Mouse (Mus musculus) hindbrain, embryonic 11.5 days (tissue): ENCODE data around the gene Ahnak. TPM values are rescaled to one million over a fixed set of nuclear protein-coding genes. Genes with fewer than 3 reads are reported as not detected.
"Not testable (repeated sequence)": the region's sequence is repeated elsewhere in the genome, so short reads cannot be mapped to it uniquely, and the experiment has no call there.

ENCODE experiments used
- ATAC-seq: fragments of 200-750 bp; cut with Nextera tagmentation; 2 replicates; pipeline ENCODE4 v1.8.0; 2017; ENCODE audit warnings: mild to moderate bottlenecking, moderate TSS enrichment, moderate library complexity; ENCODE audit not compliant: low FRiP score
- DNase-seq: peaks from one replicate; pipeline ENCODE4 v3.0.0-alpha.2; 2015; ENCODE audit warnings: low spot score
- H3K27ac ChIP-seq: fragments of 300-500 bp; sonication (generic); 2 replicates; pipeline ENCODE4 v1.5.1; 2014; ENCODE audit warnings: mild to moderate bottlenecking, low read depth, low read length
- H3K27me3 ChIP-seq: fragments of 300-500 bp; sonication (generic); 2 replicates; pipeline ENCODE4 v1.6.1; 2014; ENCODE audit warnings: mild to moderate bottlenecking, low read length, moderate library complexity, mixed read lengths; ENCODE audit not compliant: control insufficient read depth, insufficient read depth
- H3K36me3 ChIP-seq: fragments of 300-500 bp; sonication (generic); 2 replicates; pipeline ENCODE4 v1.6.1; 2014; ENCODE audit warnings: mild to moderate bottlenecking, low read length, moderate library complexity, mixed read lengths; ENCODE audit not compliant: control insufficient read depth, insufficient read depth
- H3K4me1 ChIP-seq: fragments of 300-500 bp; sonication (generic); replicated peaks from 2 replicates; pipeline ENCODE4 v1.6.1; 2014; ENCODE audit warnings: low read length, mixed read lengths; ENCODE audit not compliant: control insufficient read depth, insufficient read depth
- H3K4me2 ChIP-seq: fragments of 300-500 bp; sonication (generic); replicated peaks from 2 replicates; pipeline ENCODE4 v1.6.1; 2014; ENCODE audit warnings: mild to moderate bottlenecking, low read depth, low read length
- H3K4me3 ChIP-seq: fragments of 300-500 bp; sonication (generic); 2 replicates; pipeline ENCODE4 v1.5.1; 2014; ENCODE audit warnings: low read depth, low read length
- H3K9ac ChIP-seq: fragments of 300-500 bp; sonication (generic); 2 replicates; pipeline ENCODE4 v1.6.1; 2014; ENCODE audit warnings: low read depth, low read length
- H3K9me3 ChIP-seq: fragments of 300-500 bp; sonication (generic); 2 replicates; pipeline ENCODE4 v1.6.1; 2016; ENCODE audit warnings: low read length; ENCODE audit not compliant: control insufficient read depth
- WGBS: fragments of 180-500 bp; shearing (Covaris S2); extraction: QIAGEN DNeasy Blood & Tissue Kit; methylation state at CpG from one replicate; pipeline ENCODE4 v1.1.7; 2014; 5-methylcytosine and 5-hydroxymethylcytosine counted together
- polyA plus RNA-seq: library from polyadenylated mRNA; unstranded; fragments of >200 nt; fragmentation: Nextera tagmentation; extraction: Ambion mirVana; gene quantifications from 2 replicates; pipeline ENCODE4 v1.2.1, GENCODE M21; 2014

Gene Ahnak
- polyA plus RNA-seq, 1 experiment from 2014 or later: 14.1 TPM

GRCm38 (mm10) chr19:9050294-9051229, 61.5 kb downstream of the Ahnak start:
- ATAC-seq: no peak
- no peak overlapping the region for H3K27ac ChIP-seq
- H3K4me2 ChIP-seq: no peak overlapping the region
- no peaks in the 10 kb centered on the region for H3K27me3 ChIP-seq
- no peak overlapping the region for H3K9ac ChIP-seq
- WGBS: 77% methylated on average over 9 of the region's 9 CpGs
- no peaks in the 10 kb centered on the region for H3K9me3 ChIP-seq
- H3K36me3 ChIP-seq: no peaks in the 10 kb centered on the region
- no peaks in the 10 kb centered on the region for H3K4me1 ChIP-seq
- DNase-seq: no peak
- H3K4me3 ChIP-seq: no peak overlapping the region

- H3K4me1 ChIP-seq, H3K9ac ChIP-seq, DNase-seq, H3K4me3 ChIP-seq, H3K4me2 ChIP-seq, ATAC-seq, H3K9me3 ChIP-seq, H3K27ac ChIP-seq, H3K36me3 ChIP-seq, H3K27me3 ChIP-seq: not testable (repeated sequence)
- 88% methylated on average over 4 of the region's 4 CpGs for WGBS
These were observed 62.9 kb downstream of the Ahnak start for GRCm38 (mm10) chr19:9051985-9052384.

- DNase-seq: no peak
- Histone ChIP-seq H3K4me2 (no peak overlapping the region), H3K9ac (no peak overlapping the region), H3K4me1 (no peaks in the 10 kb centered on the region), H3K9me3 (no peaks in the 10 kb centered on the region), H3K27ac (no peak overlapping the region), H3K36me3 (no peaks in the 10 kb centered on the region), H3K4me3 (no peak overlapping the region), H3K27me3 (no peaks in the 10 kb centered on the region)
- ATAC-seq: no peak
- 66% methylated on average over 6 of the region's 6 CpGs for WGBS
These were observed 63.8 kb downstream of the Ahnak start for GRCm38 (mm10) chr19:9052803-9053431.

- H3K27ac ChIP-seq: no peak overlapping the region
- H3K9ac ChIP-seq: no peak overlapping the region
- 42% methylated on average over 2 of the region's 2 CpGs for WGBS
- H3K9me3 ChIP-seq: no peaks in the 10 kb centered on the region
- no peaks in the 10 kb centered on the region for H3K36me3 ChIP-seq
- no peak for DNase-seq
- H3K4me2 ChIP-seq: no peak overlapping the region
- no peak for ATAC-seq
- no peaks in the 10 kb centered on the region for H3K4me1 ChIP-seq
- no peaks in the 10 kb centered on the region for H3K27me3 ChIP-seq
- no peak overlapping the region for H3K4me3 ChIP-seq
These were observed 66.1 kb downstream of the Ahnak start for GRCm38 (mm10) chr19:9055153-9055552.

GRCm38 (mm10) chr19:9055703-9056355, 66.7 kb downstream of the Ahnak start:
- Histone ChIP-seq H3K9me3 (no peaks in the 10 kb centered on the region), H3K36me3 (no peaks in the 10 kb centered on the region), H3K9ac (no peak overlapping the region), H3K4me3 (no peak overlapping the region), H3K4me1 (no peaks in the 10 kb centered on the region), H3K27ac (no peak overlapping the region), H3K4me2 (no peak overlapping the region), H3K27me3 (no peaks in the 10 kb centered on the region)
- ATAC-seq (no peak), DNase-seq (no peak)
- 92% methylated on average over 4 of the region's 4 CpGs for WGBS

- Histone ChIP-seq H3K27ac (no peak overlapping the region), H3K27me3 (no peaks in the 10 kb centered on the region), H3K9ac (no peak overlapping the region), H3K4me2 (no peak overlapping the region), H3K4me1 (no peaks in the 10 kb centered on the region), H3K9me3 (no peaks in the 10 kb centered on the region), H3K4me3 (no peak overlapping the region), H3K36me3 (no peaks in the 10 kb centered on the region)
- DNase-seq: no peak
- ATAC-seq: no peak
These were observed 68.6 kb downstream of the Ahnak start for GRCm38 (mm10) chr19:9057679-9058078.

GRCm38 (mm10) chr19:9058331-9058884, 69.3 kb downstream of the Ahnak start:
- Histone ChIP-seq H3K4me1 (no peaks in the 10 kb centered on the region), H3K27me3 (no peaks in the 10 kb centered on the region), H3K4me2 (no peak overlapping the region), H3K36me3 (no peaks in the 10 kb centered on the region), H3K4me3 (no peak overlapping the region), H3K27ac (no peak overlapping the region), H3K9me3 (no peaks in the 10 kb centered on the region), H3K9ac (no peak overlapping the region)
- 85% methylated on average over 1 of the region's 1 CpGs for WGBS
- ATAC-seq (no peak), DNase-seq (no peak)

GRCm38 (mm10) chr19:9058944-9059343, 69.9 kb downstream of the Ahnak start:
- H3K27me3 ChIP-seq: no peaks in the 10 kb centered on the region
- no peaks in the 10 kb centered on the region for H3K36me3 ChIP-seq
- no peak overlapping the region for H3K27ac ChIP-seq
- DNase-seq: no peak
- WGBS: 82% methylated on average over 4 of the region's 4 CpGs
- no peak for ATAC-seq
- H3K9me3 ChIP-seq: no peaks in the 10 kb centered on the region
- no peak overlapping the region for H3K4me3 ChIP-seq
- no peaks in the 10 kb centered on the region for H3K4me1 ChIP-seq
- H3K9ac ChIP-seq: no peak overlapping the region
- H3K4me2 ChIP-seq: no peak overlapping the region
